Mouse (Mus musculus): ENCODE data around the gene Fgd1.

The Fgd1 gene

GRCm38 (mm10) chrX:151087418-151087817 is 41.5 kb downstream of the Fgd1 start:
- DNase-seq (ENCODE audit: extremely low spot score), result no peak

- DNase-seq (ENCODE audit: extremely low spot score), result peak; percentile 63
Observed at GRCm38 (mm10) chrX:151096171-151097058, 50.5 kb downstream of the Fgd1 start, which contains the start of gene Tsr2. Tsr2 (minus strand) TSS chrX:151096543.

- DNase-seq (ENCODE audit: extremely low spot score), result no peak
Observed at GRCm38 (mm10) chrX:151107301-151108067, 61.5 kb downstream of the Fgd1 start.

GRCm38 (mm10) chrX:151116795-151117194 is 70.8 kb downstream of the Fgd1 start:
- DNase-seq (ENCODE audit: extremely low spot score), result no peak

GRCm38 (mm10) chrX:151117432-151117831 is 71.5 kb downstream of the Fgd1 start:
- DNase-seq (ENCODE audit: extremely low spot score), result no peak

- DNase-seq (ENCODE audit: extremely low spot score), result no peak
Observed at GRCm38 (mm10) chrX:151123933-151124332, 78.0 kb downstream of the Fgd1 start.

- DNase-seq (ENCODE audit: extremely low spot score), result no peak
Observed at GRCm38 (mm10) chrX:151130493-151130892, 84.5 kb downstream of the Fgd1 start.

GRCm38 (mm10) chrX:151132785-151133184 is 86.8 kb downstream of the Fgd1 start:
- DNase-seq (ENCODE audit: extremely low spot score), result peak; percentile 10

Measured in embryo, embryonic 9.5 days (tissue).